Mouse (Mus musculus): ENCODE data around the gene Gm20388.

Gm20388 gene

DNA sequence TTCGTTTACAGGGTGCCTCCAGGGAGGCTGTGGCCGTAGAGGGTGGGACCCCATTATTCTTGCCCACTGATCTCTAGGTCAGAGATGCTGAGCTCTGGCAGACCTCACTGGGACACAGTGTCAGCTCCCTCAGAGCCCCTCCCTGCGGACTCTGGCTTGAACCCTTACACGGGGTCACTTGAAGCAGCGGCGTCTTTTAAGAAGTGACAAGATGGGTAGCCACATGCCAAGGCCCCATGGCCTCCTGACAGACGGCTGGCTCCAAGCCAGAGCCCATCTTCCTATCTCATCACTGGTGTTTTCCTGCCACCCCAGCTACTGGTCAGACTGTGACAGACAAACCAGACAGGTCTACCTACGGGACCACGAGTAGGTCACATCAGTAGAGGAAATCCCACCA is 2288.6 kb downstream of the Gm20388 start:
- no peak for DNase-seq (ENCODE audit: low read depth)

DNA sequence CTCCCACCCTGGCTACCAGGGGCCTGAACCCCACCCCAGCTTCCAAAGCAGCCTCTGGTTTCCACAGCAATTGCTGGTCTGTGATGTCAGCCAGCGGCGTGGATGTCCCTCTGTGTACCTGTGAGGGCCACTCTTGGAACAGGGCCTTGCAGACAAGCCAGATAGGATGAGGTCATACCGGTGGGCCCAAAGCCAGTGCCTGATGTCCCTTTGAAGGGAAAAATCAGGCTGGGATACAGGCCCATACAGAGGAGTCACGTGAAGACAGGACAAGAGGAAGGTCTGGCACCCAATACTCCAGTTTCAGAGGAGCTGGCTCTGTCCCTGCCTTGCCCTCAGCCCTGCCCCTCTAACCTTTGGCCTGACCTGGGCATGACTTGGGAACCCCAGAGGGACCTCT is 2289.2 kb downstream of the Gm20388 start:
- DNase-seq (ENCODE audit: low read depth): no peak

DNA sequence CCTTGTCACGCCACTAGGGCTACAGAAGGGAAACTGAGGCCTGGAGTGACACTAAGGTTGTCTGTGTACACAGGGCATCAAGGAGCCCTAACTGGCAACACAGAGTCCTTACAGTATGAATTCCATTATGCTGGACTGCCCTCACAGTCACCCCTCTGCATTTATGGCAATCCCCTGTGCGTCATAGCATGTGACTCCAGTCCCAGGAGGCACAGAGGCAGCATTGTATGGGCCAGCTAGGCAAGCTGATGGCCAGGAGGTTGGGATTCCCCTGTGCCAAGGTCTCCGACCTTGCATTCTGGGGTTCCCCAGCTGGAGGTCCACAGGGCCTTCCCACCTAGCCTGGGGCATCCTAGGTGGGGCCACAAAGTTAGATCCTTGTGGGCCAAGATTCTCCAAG is 2300.9 kb downstream of the Gm20388 start:
- DNase-seq (ENCODE audit: low read depth): peak; percentile 48

DNA sequence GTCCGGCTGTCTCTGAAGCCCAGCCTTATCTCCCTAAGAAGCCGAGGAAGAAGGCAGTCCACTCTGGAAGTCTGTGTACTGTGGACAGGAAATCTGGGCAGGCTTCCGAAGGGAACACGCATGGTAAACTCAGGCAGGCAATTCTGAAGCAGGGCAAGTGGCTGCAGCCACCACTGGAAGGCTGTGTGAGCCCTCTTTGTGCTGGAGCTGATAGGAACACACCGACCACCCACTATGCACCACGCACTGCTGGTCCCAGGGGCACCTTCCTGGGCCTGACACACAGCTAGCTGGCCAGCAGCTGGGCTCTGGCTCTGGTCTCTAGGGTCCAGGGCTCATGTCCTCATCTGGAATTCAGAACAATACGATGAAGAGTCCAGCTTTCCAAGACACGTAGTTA is 2305.0 kb downstream of the Gm20388 start:
- DNase-seq (ENCODE audit: low read depth): no peak

DNA sequence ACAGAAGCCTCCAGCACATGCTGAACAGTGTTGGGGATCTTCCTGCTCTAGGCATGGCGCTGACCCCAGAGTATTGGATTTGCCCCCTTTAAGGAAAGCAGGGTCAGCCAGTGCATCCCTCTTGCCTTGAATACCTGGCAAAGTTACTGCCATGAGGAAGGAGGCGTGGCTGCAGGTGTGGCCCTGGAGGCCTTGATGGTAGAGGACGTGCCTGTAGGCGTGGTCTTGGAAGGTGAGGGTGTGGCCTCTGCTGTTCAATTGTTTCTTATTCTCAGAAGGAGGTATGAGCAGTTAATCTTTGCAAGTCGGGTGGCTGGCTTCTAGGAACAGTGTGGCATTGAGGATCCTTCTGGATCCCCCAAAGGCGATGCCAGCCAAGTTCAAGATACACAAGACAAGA is 2305.8 kb downstream of the Gm20388 start:
- no peak for DNase-seq (ENCODE audit: low read depth)

DNA sequence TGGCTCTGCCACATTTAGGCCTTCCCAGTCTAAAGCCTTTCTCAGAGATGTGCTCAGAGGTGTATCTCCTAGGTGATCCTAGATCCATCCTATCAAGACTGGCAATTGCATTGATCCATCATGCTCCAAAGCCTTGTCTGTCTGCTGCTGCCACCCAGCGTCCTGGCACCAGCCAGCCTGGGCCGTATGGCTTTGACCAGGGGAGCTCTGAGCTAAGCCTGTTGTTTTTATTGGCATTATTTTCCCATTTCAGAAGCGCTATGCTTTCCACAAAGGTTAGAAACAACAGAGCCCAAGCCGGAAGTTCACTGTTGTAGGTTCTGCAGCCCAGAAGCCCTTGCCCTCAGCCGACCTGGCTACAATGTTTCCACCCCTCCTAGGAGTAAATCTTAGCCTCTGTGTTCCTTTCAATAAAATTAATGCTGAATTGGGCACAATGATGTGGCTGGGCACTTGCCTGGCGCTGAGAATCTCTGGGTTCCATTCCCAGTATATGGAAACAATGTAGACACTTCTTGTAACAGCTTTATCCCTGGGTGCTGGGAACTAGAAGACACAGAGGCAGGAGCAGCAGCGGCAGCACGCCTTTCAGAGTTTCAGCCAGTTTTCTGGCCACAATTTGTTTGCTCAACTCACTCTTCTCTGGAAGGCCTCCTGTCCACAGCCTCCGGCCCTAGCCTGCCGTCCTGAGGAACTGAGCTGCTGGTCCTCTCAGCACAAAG is 2307.0 kb downstream of the Gm20388 start:
- DNase-seq (ENCODE audit: low read depth): no peak

DNA sequence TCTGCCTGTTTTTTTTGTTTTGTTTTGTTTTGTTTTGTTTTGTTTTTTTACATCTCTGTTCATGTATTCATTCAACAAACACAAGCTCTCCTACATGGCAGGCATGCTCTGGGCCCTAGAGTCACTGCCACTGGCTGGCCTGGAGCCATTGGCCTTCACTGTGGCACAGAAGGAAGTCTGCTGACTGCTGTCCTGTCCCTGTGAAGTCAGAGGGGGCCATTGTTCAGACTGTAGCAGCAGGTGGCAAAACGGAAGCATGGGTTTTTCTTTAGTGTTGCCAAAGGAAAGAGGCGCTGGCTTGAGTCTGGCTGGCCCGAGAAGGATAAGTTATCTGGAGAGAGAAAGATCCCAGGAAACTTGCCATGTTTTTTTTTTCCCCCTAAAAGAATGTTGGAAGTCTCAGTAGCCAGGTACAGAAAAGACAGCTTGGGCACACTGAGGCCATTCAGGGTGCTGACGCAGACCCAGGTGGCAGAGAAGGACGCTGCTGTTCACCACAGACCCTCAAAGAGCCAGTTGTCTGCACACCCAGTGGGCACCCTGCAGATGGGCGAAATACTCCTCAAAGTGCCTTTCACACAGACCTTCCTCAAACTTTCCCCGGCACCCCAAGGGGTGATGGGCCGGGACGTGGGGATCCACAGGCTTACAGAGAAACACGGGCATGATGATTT is 2313.5 kb downstream of the Gm20388 start:
- no peak for DNase-seq (ENCODE audit: low read depth)

DNA sequence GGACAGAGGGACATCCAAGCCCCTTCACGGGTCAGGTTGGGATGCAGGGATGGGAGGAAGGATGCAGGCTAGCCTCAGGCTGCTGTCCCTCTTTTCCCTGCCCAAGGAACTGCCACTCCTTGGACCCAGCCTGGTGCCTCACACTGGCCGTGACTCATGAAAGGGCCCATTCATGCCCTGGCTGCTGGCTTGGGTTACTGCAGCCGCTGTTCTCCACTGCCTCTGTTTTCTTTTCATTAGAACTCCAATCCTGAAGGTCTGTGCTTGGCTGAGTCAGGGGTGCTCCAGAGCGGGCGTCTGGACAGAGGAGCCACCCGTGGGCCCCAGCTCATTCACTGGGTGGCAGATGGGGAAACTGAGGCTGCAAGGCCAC is 2314.0 kb downstream of the Gm20388 start:
- DNase-seq (ENCODE audit: low read depth): peak; percentile 83

DNA sequence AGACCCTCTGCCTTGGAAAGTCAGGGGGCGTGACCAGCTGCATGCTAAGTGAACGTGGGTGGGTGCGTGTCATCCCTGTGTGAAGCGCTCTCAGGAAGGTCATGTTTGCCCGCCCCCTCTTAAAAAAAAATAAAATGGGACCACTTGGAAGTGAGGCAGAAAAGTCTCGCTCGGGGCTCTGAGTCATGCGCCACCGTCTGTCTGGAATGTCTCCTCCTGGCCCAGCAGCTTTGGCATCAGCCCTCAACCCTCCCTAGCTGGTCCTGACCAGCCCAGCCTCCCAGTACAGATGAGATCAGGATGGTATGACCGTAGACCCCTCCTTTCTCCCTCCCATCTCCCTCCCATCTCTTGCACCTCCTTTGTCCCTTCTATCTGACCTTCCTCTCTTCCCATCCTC is 2314.8 kb downstream of the Gm20388 start:
- DNase-seq (ENCODE audit: low read depth): peak; percentile 83

DNA sequence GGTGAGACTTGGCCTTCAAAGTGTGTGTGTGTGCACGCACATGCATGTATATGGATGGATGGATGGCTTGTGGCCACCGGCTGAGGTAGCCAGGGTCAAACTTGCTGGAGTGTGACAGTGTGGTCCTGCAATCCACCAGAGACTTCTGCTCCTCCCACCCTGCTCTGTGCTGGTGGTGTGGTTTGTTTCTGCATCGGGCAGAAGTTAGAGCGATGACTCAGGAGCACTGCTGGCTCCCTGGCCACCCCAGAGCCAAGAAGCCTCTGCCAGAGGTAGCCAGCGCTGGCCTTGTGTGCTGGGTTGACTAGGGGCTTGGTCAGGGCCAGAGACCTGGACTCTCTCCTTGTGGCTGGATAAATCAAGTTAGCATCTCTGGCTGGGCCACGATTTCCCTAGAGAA is 2316.7 kb downstream of the Gm20388 start:
- DNase-seq (ENCODE audit: low read depth): peak; percentile 79

DNA sequence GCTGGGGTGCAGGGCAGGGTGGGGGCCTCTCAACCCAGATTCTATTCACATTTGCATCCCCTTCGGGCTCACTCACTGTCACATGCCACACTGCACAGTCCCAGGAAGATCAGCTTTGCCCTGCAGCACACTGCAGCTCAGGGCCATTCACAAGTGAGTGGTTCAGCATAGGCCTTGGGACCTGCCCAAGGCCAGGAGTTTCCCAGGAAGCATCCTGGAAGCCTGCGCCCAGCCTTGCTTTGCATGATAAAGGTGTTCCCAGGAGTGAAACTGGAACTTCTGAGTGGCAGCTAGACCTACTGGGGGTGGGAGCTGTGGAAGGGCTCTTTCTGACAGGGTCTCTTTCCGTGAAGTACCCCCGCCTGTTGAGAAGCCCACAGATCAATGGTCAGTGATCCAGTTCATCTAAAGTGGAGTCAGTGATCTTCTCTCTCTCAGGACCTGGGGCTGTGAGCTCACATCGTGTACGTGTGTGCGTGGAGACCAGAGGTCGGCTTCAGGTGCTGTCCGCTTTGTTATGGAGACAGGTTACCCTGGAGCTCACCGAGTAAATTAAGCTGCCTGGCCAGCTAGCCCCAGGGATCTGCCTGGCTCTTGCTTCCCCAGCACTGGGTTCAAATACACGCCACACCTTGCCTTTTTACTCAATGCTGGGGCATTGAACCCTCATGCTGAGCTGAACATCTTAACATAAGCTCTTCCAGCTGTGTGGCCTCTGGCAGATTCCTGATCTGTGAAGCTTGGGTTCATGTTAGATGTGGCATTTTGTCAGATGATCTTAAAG is 2318.3 kb downstream of the Gm20388 start:
- DNase-seq (ENCODE audit: low read depth): no peak

DNA sequence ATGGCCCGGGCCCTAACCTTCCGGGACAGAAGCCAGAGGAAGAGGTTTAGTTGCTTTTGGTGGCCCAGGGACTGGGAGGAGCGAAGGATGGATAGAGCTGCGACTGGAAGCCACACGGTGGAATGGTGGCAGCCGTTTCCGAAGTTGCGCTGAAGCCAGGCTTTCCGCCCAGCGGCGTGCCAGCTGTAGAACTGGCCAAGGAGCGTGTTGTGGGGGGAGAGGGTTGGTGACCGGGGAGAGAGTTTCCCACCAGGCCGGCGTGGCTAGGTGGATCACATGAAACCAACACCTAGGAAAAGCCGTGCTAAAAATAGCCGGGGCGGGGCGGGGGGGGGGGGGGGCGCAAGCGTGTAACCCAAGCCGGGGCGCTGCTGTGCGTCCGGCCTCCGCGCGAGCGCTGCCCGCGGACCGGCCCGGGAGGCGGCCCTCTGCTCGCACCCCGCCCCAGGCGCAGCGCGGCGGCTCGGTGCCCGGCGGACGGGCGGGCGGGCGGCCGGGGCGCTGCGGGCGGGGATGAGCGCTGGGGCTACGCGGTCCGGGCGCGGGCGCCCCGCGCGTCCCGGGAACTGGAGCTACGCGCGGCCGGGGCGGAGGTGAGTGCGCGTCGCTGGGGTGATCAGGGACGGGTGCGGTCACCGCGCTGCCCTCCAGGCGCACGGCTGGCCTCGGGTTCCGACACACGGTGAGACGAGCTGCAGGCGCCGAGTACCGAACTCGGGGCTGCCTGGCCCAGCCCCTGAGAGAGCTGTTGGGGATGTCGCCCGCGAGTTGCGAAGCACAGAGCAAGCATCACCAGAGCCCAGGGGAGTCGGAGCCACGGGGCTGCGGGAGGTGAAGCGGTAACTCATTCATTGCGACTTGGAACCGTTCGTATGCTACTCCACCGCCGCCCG is 2319.4 kb downstream of the Gm20388 start:
- peak; percentile 64 for DNase-seq (ENCODE audit: low read depth)

DNA sequence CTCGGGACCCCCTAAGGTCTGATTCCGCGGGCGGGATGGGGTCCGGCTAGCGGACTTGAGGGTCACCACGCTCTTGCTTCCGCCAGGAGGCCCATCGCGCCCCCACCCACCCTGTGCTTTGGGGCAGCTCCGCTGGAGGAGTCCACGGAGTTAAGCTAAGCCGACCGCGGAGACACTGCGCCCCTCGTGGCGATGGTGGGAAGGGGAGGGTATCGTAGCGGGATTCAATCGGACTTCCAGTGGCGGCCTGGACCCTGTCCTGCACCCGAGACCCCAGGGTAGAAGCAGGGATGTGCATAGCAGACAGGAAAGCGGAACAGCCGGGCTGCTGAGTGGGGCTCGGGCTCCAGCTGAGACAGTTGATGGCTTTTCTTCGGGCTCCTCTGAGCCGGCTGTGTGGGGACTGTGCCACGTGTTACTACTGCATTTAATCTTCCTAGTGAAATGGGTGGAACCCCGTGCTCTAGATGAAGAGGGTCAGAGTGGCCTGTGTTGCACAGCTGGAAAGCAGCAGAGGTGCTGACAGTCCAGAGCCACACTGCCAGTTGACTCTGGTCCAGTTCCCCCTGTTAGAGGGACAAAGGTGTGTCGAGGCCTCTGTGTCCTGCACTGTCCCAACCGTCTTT is 2320.2 kb downstream of the Gm20388 start:
- peak; percentile 91 for DNase-seq (ENCODE audit: low read depth)

DNA sequence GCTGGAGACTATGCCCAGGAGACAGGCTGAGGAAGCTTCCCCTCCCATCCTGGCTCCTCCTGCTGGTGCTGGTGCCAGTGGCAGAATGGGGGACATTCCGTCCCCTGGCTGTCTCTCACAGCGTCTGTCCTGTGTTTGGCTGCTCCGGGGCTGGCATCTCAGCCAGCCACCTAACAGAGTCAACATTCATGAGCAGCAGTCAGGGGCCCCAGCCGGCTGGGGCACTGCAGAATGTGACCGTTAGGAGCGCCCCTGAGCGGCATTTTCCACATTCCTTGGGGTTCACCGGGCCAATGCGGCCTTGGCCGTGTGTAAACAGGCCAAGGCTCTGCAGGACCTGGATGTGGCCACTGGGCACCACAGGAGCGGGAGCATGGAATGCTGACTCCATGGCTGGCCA is 2323.4 kb downstream of the Gm20388 start:
- DNase-seq (ENCODE audit: low read depth): no peak

DNA sequence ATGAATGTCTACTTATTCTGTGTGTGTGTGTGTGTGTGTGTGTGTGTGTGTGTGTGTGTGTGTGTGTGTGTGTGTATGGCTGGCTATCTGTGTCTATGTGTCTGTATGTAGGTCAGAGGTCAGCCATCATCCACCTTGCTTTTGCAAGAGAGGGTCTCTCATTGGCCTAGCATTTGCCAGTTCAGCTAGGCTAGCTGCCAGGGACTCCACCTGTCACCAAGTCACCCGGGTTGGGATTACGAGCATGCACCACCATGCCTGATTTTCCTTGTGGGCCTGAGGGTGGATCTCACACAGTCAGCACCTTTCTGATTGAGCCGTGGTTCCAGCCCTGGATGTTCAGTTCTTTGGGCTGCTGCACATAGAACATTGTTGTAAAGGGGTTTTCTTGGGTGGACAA is 2325.9 kb downstream of the Gm20388 start:
- no peak for DNase-seq (ENCODE audit: low read depth)

DNA sequence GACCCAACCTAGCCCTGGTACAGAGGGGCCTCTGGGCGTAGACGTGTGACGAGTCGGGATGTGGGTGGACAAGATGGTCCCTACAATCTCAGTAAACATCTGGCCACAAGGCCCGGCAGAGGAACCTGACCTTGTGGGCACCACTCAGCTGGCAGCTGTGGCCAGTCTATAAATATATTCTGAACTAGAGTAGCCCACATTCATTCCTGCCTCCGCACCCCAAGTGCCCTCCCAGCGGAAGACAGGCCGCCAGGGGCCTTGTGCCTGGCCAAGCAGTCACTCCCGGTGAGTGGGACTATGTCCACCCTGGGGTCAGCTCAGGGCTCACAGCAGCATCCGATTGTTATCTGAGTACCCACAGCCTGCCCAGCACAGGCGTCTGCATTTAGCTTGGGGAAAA is 2327.6 kb downstream of the Gm20388 start:
- no peak for DNase-seq (ENCODE audit: low read depth)

DNA sequence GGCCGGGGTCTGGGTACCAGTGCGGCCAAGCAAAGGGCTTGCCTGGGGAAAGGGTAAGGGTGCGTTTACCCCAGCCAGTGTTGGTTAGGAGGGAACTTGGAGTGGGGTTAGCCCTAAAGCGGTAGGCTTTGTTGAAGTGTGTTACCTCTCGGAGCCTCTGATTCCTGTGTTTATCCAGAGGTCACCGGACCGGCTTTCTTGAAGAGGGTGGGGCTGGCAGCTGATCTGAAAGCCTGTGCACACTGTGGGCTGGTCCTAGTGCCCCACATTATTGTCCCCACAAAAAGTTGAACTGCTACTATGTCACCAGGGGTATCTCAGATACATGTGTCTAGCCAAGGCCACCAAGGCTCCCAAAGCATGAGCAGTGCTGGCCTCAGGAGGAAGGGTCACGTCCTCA is 2328.1 kb downstream of the Gm20388 start:
- no peak for DNase-seq (ENCODE audit: low read depth)

DNA sequence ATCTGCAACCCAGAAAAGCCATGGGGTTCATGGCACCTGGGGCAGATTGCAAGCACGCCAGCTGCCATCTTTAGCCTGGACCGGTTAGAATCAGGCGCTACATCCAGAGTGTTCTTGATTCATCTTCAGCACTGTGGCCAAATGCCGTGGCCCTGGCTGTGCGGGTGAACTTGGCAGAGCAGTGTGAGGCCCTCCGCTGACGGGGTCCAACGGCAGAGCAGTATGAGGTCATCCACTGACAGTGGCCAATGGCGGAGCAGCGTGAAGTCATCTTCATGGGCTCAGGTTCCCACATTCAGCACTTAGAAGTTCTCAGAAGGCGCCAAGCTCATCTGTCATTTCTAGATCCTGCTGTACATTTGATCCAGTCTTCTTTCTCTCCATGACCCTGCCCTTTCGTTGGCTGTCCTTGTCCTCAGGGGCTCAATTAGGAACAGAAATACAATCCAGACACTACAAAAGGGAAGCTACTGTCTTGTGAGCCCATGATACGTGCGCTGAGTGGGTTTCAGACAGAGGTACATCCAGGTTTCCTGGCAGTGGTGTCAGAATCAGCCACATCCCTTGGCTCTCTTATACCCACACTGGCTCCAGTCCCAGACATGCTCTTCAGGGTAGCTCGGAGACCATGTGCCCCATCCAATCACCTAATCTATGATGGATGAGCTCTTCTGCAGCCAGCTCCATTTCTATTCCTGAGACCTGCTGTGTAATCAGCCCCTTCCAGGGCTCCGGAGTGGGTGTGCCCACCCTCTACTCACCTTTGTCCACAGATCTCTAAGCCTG is 2329.8 kb downstream of the Gm20388 start:
- DNase-seq (ENCODE audit: low read depth): no peak

DNA sequence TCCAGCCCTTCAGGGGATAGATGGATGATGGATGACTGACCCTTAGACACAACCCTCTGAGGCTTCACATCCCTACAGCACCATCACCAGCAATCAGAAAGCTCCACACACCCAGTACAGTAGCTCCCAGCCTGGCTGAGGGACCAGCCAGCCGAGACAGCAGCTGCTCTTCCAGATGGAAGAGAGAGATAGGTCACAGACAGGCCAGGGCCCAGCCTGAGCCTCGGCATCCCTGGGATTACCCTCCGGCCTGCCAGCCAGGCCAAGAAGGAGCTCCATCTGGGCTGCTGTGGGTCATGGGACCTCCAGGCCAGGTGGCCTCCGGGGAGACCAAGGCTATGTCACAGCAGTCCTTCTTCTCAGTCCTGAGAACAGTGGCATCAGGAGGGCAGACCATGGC is 2332.7 kb downstream of the Gm20388 start:
- no peak for DNase-seq (ENCODE audit: low read depth)

DNA sequence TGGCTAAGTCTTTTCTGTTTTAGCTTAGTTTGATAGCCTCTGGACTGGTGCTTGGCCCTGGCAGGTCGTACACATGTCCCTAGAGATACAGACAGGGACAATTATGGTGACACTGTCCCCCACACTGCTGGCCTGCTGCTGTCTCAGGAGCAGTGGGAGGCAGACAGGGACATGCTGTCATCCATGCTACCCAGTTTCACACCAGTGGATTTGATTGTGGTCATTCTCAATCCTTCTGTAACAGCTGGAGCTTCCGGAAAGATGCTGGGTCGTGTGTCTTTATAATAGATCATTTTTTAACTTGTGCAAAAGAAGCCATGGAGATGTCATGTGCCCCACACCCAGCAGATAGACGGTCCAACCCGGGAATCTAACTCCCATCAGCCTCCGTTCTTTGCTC is 2334.5 kb downstream of the Gm20388 start:
- DNase-seq (ENCODE audit: low read depth): no peak

Data from NIH3T3 (cell line).